Mouse (Mus musculus): ENCODE data around the gene Actr5. TPM values are rescaled to one million over a fixed set of nuclear protein-coding genes. Genes with fewer than 3 reads are reported as not detected.

Actr5 gene
- polyA plus RNA-seq, 1 experiment: not detected

- Histone ChIP-seq H3K4me1 (ENCODE audit: control insufficient read depth, insufficient read depth, low read length) (peaks cover 60% of the 10 kb centered on the region), H3K4me3 (ENCODE audit: insufficient read depth, low read depth, low read length) (no peak overlapping the region), H3K27ac (ENCODE audit: insufficient read depth, low read depth, low read length) (no peak overlapping the region)
- WGBS: 60% methylated on average over 3 of the region's 3 CpGs
- TF ChIP-seq POLR2A (IDR thresholded peaks at IDR 0.05; ENCODE audit: insufficient read depth, low read depth, low read length) (no peak), CTCF (IDR thresholded peaks at IDR 0.05; ENCODE audit: insufficient read depth, low read depth, low read length) (no peak)
Observed at GRCm38 (mm10) chr2:158684910-158685309, 60.2 kb downstream of the Actr5 start.

GRCm38 (mm10) chr2:158686394-158686793 lies 61.7 kb downstream of the Actr5 start:
- WGBS: 76% methylated on average over 2 of the region's 2 CpGs
- no peak overlapping the region for H3K4me3 ChIP-seq (ENCODE audit: insufficient read depth, low read depth, low read length)
- TF ChIP-seq CTCF (IDR thresholded peaks at IDR 0.05; ENCODE audit: insufficient read depth, low read depth, low read length): no peak
- TF ChIP-seq POLR2A (IDR thresholded peaks at IDR 0.05; ENCODE audit: insufficient read depth, low read depth, low read length): no peak
- no peak overlapping the region for H3K27ac ChIP-seq (ENCODE audit: insufficient read depth, low read depth, low read length)
- H3K4me1 ChIP-seq (ENCODE audit: control insufficient read depth, insufficient read depth, low read length): peaks cover 59% of the 10 kb centered on the region

DNA sequence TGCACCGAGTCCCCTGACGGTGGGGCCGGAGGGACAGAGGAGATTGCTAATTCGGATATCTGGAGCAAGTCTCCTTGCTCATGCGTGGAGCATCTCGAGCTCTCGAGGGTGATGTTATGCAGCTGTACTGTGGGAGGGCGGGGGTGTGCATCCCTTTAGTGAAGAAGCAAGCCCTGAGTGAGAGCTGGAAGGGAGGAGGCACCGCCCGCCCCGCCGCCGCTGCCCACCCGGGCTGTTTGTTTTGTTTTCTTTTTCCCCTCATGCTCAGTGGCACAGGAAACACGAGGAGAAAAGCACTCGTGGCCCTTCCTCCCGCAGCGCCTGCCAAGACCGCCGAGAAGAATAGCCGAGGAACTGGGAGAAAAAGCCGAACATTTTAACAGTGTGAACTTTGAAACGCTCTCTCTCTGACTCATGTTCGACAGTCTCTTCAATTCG lies 63.1 kb downstream of the Actr5 start:
- 2% methylated on average over 25 of the region's 25 CpGs for WGBS
- peak overlapping the region; percentile 26 for H3K4me3 ChIP-seq (ENCODE audit: insufficient read depth, low read depth, low read length)
- TF ChIP-seq CTCF (IDR thresholded peaks at IDR 0.05; ENCODE audit: insufficient read depth, low read depth, low read length) (0 out of 2 replicates have a peak, but pooled peaks have one; percentile 7), POLR2A (IDR thresholded peaks at IDR 0.05; ENCODE audit: insufficient read depth, low read depth, low read length) (no peak)
- peaks cover 54% of the 10 kb centered on the region for H3K4me1 ChIP-seq (ENCODE audit: control insufficient read depth, insufficient read depth, low read length)
- peak overlapping the region; percentile 87 for H3K27ac ChIP-seq (ENCODE audit: insufficient read depth, low read depth, low read length)

Other genes starting within 250 kb of the Actr5 start
- 293 and 768 TPM in 2 replicates for gene Snhg11, start 249.2 kb upstream of the Actr5 start, polyA plus RNA-seq (2012; ENCODE audit: insufficient read depth, insufficient read length, low replicate concordance, missing spikeins)
- not detected in 2 replicates for gene Ralgapb, start 215.0 kb upstream of the Actr5 start, polyA plus RNA-seq (2012; ENCODE audit: insufficient read depth, insufficient read length, low replicate concordance, missing spikeins)
- not detected in 2 replicates for gene Adig, start 122.3 kb upstream of the Actr5 start, polyA plus RNA-seq (2012; ENCODE audit: insufficient read depth, insufficient read length, low replicate concordance, missing spikeins)
- gene Arhgap40, start 112.1 kb upstream of the Actr5 start, polyA plus RNA-seq (2012; ENCODE audit: insufficient read depth, insufficient read length, low replicate concordance, missing spikeins): not detected in 2 replicates
- gene Slc32a1, start 14.1 kb upstream of the Actr5 start, polyA plus RNA-seq (2012; ENCODE audit: insufficient read depth, insufficient read length, low replicate concordance, missing spikeins): not detected in 2 replicates
- gene Ppp1r16b, start 40.5 kb downstream of the Actr5 start, polyA plus RNA-seq (2012; ENCODE audit: insufficient read depth, insufficient read length, low replicate concordance, missing spikeins): 72.6 TPM in 1 of 2 replicates, not detected in the other
- not detected in 2 replicates for gene Fam83d, start 143.2 kb downstream of the Actr5 start, polyA plus RNA-seq (2012; ENCODE audit: insufficient read depth, insufficient read length, low replicate concordance, missing spikeins)
- gene Dhx35, start 169.9 kb downstream of the Actr5 start, polyA plus RNA-seq (2012; ENCODE audit: insufficient read depth, insufficient read length, low replicate concordance, missing spikeins): not detected in 2 replicates

Measured in olfactory bulb, adult 2 months (tissue).